Mouse (Mus musculus) heart, adult 18-20 months (tissue): Measurements from ENCODE around the gene Plxna2. TPM values are rescaled to one million over a fixed set of nuclear protein-coding genes. Genes with fewer than 3 reads are reported as not detected.
A peak's percentile ranks its signal among the peaks of the same experiment; 100 is the strongest.

Source experiments
- DNase-seq, 2 experiments: peaks; one replicate each; pipeline ENCODE4 v3.0.0; 2021 to 2022; ENCODE audit warnings: mixed read lengths in 1 of 2
- microRNA-seq, 2 experiments: library from miRNA; unstranded; fragments of <30 nt; microRNA quantifications; one replicate each; pipeline ENCODE4 v1.2.0; 2022
- total RNA-seq, 2 experiments: library from RNA; stranded (reverse); gene quantifications; 2 replicates each; pipeline ENCODE4 v1.2.3; 2021

Plxna2 gene
- total RNA-seq, 2 experiments from 2014 or later: 28.2 to 29.1 TPM

GRCm38 (mm10) chr1:194821721-194822120, 203.7 kb downstream of the Plxna2 start:
- DNase-seq: peak in 1 of 2 experiments; percentile 15

DNA sequence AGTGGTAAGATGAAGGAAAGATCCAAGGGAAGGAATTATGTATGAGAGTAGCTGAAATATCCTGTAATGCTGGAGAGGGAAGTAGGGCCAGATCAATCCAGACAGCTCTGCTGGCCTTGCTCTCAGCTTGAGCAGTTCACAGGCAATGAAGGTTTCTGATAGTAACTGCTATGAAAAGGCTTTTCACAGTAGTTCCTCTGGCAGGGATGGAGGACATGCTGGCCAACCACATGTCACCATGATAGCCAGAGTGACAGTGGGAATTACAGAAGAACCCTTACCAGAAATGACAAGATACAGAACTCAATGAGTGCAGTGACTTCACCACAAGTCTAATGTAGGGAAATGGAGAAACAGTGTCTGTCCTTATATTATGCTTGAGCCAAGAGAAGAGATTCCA, 210.3 kb downstream of the Plxna2 start:
- no peak for DNase-seq

DNA sequence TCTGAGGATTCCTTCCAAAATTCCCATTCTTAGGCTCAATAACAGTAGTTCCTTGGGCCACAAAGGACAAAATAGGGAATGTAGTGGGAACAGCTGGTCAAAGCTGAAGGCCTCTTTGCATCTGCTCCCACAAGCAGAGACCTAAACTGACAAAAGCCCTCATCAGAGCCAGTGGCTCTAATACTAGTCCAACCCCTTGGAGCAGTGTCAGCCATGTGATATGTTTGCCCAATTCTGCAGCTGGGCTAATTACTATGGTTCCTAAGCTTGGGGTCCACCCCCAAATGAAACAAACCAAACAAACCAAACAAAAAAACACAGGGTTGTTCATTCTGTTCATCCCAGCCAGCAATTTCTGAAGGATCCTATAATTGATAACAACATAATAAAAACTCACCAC, 217.2 kb downstream of the Plxna2 start:
- DNase-seq: peak; percentile 36 to 54

GRCm38 (mm10) chr1:194836182-194836581, 218.2 kb downstream of the Plxna2 start:
- no peak for DNase-seq

DNA sequence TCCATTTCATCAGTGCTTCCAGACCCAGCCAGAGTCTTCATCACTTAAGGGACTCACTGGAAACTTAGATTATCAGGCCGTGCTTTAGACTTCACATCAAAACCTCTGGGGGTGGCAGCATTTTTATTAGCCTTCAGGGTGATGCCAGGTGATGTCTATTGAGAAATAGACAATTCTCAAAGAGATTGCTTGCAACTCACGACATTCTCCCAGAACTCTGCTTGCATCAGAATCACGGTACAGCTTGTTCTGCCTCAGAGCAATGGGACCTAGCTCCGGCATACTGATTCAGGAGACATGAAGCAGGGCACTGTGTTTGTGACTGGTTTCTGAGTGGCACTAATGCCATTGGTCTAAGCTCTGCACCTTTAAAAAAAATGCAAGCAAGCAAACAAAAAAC, 218.7 kb downstream of the Plxna2 start:
- no peak for DNase-seq

- peak; percentile 22 to 73 for DNase-seq
Observed at GRCm38 (mm10) chr1:194839230-194839910, 221.4 kb downstream of the Plxna2 start.

DNA sequence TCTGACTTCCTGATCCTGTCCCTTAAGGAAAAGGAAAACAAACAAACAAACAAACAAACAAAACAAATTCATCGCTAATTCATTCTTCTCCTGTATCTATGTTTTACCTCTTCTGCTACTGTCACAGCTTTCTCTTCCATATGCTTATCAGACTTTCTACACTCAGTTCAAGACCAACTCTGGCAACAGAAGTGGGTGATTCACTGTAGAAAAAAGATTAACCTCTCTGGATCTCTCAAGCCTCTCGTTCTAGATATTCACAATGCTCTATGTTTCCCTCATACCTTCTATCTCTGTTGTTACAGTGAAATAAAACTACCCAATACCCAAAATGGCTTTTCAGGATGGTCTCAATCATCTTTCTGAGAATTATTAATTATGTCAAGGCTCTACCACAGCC, 225.0 kb downstream of the Plxna2 start:
- no peak for DNase-seq

GRCm38 (mm10) chr1:194847014-194847413, 229.0 kb downstream of the Plxna2 start:
- no peak for DNase-seq

GRCm38 (mm10) chr1:194851242-194852064, 233.4 kb downstream of the Plxna2 start:
- DNase-seq: no peak

GRCm38 (mm10) chr1:194852065-194852358, 234.0 kb downstream of the Plxna2 start:
- DNase-seq: no peak

Small RNAs within 50 kb of the gene (microRNA-seq; reads per million reads assigned to microRNA genes)
- gene Mir3962: 0 to 0.54 reads per million in 2 experiments
